Mouse (Mus musculus) spleen, adult 2 months (tissue): ENCODE data around the gene Hsd11b1. TPM values are rescaled to one million over a fixed set of nuclear protein-coding genes. Genes with fewer than 3 reads are reported as not detected.

Experiments used
- DNase-seq, 2 experiments: peaks; one replicate each; pipeline versions ENCODE4 v3.0.0 to v3.0.0-alpha.2; 2012 to 2021; ENCODE audit warnings: low spot score in 2 of 2, low read depth in 1 of 2
- H3K27ac ChIP-seq: fragments of 200-500 bp; 2 replicates; pipeline ENCODE4 v1.5.1; 2012; ENCODE audit warnings: low read length, inconsistent platforms; ENCODE audit not compliant: insufficient read depth
- H3K27me3 ChIP-seq: fragments of 200-500 bp; 2 replicates; pipeline ENCODE4 v1.6.1; 2012; ENCODE audit warnings: mild to moderate bottlenecking, moderate library complexity, low read length, inconsistent platforms; ENCODE audit not compliant: control insufficient read depth, insufficient read depth
- H3K36me3 ChIP-seq: fragments of 200-500 bp; 2 replicates; pipeline ENCODE4 v1.6.1; 2012; ENCODE audit warnings: mild to moderate bottlenecking, low read length, inconsistent platforms; ENCODE audit not compliant: control insufficient read depth, insufficient read depth
- H3K4me1 ChIP-seq: fragments of 200-500 bp; 2 replicates; pipeline ENCODE4 v1.6.1; 2011; ENCODE audit warnings: inconsistent platforms; ENCODE audit not compliant: control insufficient read depth, insufficient read depth, insufficient read length
- H3K4me3 ChIP-seq: fragments of 200-500 bp; 2 replicates; pipeline ENCODE4 v1.5.1; 2011; ENCODE audit warnings: mild to moderate bottlenecking, inconsistent platforms; ENCODE audit not compliant: insufficient read depth, insufficient read length; ENCODE audit errors: extremely low read depth
- CTCF ChIP-seq: fragments of 200-500 bp; IDR thresholded peaks from 2 replicates; pipeline ENCODE4 v1.5.1; 2011; ENCODE audit warnings: mild to moderate bottlenecking, inconsistent platforms; ENCODE audit not compliant: insufficient read depth, insufficient read length, insufficient replicate concordance; ENCODE audit errors: extremely low read depth
- POLR2A ChIP-seq: fragments of 200-500 bp; IDR thresholded peaks from 2 replicates; pipeline ENCODE4 v1.6.1; 2011; ENCODE audit warnings: low read depth, low read length, inconsistent platforms
- WGBS: fragments of 180-500 bp; shearing (Covaris S2); methylation state at CpG from one replicate; pipeline ENCODE4 v1.1.7; 2018; 5-methylcytosine and 5-hydroxymethylcytosine counted together
- polyA plus RNA-seq: library from polyadenylated mRNA; depleted of rRNA; stranded (reverse); fragments of >200 nt; gene quantifications from 2 replicates; pipeline ENCODE4 v1.2.3, GENCODE M21; 2012

The Hsd11b1 gene
- polyA plus RNA-seq, 1 experiment, result 33.5 TPM

DNA sequence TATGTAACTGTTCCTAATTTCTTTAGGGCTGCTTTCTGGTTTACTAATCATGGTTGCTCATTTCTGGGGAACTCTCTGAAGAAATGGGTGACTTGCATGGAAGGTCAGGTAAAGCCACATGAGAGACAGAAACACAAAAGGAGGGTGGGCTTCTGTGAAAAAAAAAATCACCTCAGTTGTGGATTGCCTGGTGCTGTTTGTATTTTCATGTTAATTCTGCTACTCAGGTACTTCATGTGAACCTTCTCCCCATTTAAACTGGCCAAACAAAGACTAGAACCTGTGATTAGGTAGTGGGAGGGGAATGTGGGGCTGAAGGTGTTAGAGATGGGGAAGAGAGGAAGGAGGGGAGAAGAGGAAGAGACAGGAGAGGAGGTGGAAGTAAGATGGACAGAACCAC lies 1.9 kb upstream of the Hsd11b1 start:
- H3K36me3 ChIP-seq, result no peaks in the 10 kb centered on the region
- DNase-seq, result no peak
- H3K4me3 ChIP-seq, result no peak overlapping the region
- TF ChIP-seq POLR2A, result no peak
- TF ChIP-seq CTCF, result no peak
- H3K4me1 ChIP-seq, result peaks cover 5% of the 10 kb centered on the region; the same call in 1 of the 2 replicates
- no peaks in the 10 kb centered on the region for H3K27me3 ChIP-seq
- H3K27ac ChIP-seq, result no peak overlapping the region

DNA sequence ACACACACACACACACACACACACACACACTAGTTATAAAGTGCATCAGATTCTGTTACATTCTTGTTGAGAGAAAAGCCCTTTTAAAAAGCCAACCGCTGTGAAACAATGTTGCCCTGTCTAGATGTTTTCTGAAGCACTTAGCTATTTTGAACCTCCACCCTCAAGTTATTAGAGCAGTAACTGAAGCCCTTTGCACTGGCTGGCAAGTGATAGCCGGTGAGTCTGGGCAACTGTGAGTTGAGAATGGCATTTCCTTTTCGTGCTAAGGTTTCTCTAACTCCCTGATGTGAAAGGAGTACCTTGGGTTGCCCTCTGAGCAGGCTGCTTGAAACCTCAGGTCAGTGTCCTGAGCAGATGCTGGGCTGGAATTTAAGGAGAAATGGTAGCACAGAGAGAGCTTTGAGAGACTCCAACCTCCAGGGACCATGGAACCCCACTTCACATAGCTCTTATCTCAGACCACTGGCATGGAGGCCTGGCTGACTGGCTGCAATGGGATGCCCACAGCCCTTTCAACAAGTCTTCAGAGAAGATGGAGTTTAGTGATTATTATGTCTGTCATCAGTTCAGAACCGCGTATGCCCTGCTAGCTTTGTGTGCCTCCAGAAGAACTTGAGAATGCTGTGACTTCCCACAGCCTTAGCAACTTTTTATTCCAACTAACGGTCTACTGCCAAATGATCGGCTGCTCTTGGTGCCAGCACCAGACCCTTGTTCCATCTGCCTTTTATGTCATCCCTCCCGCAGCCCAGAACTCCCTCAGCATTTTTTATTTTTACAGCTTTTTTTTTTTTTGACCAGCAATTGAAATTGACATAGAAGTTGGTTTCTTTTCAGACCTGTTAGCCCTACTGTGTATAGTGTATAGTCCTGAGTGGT lies 608 bp downstream of the Hsd11b1 start:
- H3K36me3 ChIP-seq, result no peaks in the 10 kb centered on the region
- TF ChIP-seq POLR2A (no peak), CTCF (no peak)
- no peaks in the 10 kb centered on the region for H3K27me3 ChIP-seq
- H3K27ac ChIP-seq, result peak overlapping the region; percentile 84
- no peak for DNase-seq
- H3K4me3 ChIP-seq, result peak overlapping the region; percentile 40
- WGBS, result 54% methylated on average over 8 of the region's 8 CpGs
- peaks cover 5% of the 10 kb centered on the region; the same call in 1 of the 2 replicates for H3K4me1 ChIP-seq

DNA sequence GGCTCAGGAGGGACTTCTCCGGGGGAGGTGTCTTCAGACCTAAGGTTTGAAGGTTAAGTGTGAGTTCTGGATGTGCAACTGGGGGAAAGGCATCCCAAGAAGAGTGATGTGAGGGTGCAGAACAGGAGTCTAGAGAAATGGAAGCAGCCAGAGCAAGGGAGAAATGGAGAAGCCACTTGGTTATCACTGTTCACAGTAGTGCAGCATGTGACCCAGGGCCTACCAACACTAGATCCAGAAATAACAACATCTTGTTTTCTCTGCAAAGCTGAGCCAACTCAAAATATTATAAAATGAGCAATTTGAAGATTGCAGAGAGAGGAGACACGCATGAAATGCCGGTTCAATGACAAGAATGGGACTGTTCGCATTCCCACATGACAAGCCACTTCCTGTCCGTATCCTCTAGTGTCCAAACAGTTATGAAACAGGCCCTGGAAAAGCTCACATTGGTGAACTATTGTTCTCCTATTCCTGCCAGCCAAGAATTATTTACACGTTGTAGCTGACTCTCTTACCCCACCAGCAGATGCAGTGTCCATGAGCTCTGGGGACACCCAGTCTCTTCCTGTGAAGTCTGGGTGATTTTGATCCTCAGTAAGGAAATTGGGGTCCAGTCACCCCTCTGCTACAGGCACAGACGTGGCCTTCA lies 1.9 kb downstream of the Hsd11b1 start:
- DNase-seq, result no peak
- WGBS, result 61% methylated on average over 7 of the region's 7 CpGs
- no peak for TF ChIP-seq POLR2A
- TF ChIP-seq CTCF, result no peak

DNA sequence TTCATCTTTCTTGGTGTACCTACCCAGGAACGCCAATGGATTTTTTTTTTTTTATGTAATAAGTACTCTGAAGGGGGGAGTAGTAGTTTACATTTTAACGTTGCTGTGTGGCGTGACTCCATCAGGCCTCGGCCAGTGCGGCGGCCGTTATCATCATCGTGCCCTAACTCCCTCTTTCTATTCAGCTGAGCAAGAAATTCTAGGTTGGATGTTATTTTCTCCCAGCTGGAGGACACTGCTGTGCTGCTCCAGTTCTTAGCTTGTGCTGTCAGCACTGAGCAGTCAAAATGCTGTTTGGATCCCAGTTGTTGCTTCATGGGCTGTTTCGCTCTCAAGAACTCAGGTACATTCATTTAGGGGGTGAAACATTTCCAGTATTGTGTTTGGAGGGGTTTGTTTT lies 4.3 kb downstream of the Hsd11b1 start:
- TF ChIP-seq CTCF (no peak), POLR2A (no peak)
- WGBS, result 93% methylated on average over 9 of the region's 9 CpGs
- no peaks in the 10 kb centered on the region for H3K27me3 ChIP-seq

More for the DNA sequence above, 1.9 kb downstream of the Hsd11b1 start:
- Histone ChIP-seq H3K27me3 (no peaks in the 10 kb centered on the region), H3K27ac (peak overlapping the region; percentile 40), H3K4me3 (no peak overlapping the region), H3K36me3 (no peaks in the 10 kb centered on the region), H3K4me1 (peaks cover 5% of the 10 kb centered on the region; the same call in 1 of the 2 replicates)

DNA sequence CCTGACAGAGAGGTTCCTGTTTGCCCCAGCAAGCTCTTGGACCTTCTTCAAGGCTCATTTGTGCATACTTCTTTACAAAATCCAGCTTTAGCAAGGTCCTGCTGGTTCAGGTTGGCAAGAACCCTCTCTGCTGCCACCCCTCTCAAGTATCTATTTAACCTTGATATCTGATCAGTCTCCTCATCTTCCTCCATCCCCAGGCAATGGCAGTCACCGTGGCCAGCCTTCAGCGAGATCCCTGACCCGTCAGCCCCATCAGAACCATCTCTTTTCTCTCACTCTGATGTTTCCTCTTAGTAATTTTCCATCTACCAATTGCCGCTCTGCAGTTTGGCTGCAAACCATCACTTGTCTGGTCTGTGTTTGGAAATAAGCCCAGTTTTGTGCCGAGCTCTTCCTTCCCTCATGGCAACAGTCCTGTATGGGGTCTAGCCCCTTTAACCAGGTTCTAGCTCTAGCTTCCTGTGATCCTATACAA lies 7.2 kb downstream of the Hsd11b1 start:
- Histone ChIP-seq H3K4me1 (no peaks in the 10 kb centered on the region), H3K27me3 (no peaks in the 10 kb centered on the region), H3K36me3 (no peaks in the 10 kb centered on the region), H3K4me3 (no peak overlapping the region), H3K27ac (no peak overlapping the region)
- 49% methylated on average over 5 of the region's 5 CpGs for WGBS
- no peak for TF ChIP-seq POLR2A
- no peak for TF ChIP-seq CTCF
- no peak for DNase-seq

More for the DNA sequence above, 4.3 kb downstream of the Hsd11b1 start:
- no peak overlapping the region for H3K4me3 ChIP-seq
- peaks cover 5% of the 10 kb centered on the region; the same call in 1 of the 2 replicates for H3K4me1 ChIP-seq
- no peak for DNase-seq
- H3K27ac ChIP-seq, result no peak overlapping the region
- H3K36me3 ChIP-seq, result no peaks in the 10 kb centered on the region

DNA sequence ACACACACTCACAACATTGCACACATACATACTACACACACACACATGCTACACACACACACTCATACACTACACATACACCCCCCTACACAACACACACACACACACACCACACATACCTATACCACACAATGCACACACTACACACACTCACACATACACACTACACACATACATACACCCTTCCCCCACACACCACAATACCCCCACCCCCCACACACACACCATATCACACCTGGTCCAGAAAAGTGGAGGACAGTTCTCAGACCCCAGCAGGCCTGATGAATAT lies 7.6 kb downstream of the Hsd11b1 start:
- DNase-seq, result no peak
- no peaks in the 10 kb centered on the region; the same call in 1 of the 2 replicates for H3K4me1 ChIP-seq
- no peaks in the 10 kb centered on the region for H3K36me3 ChIP-seq
- H3K27me3 ChIP-seq, result no peaks in the 10 kb centered on the region
- TF ChIP-seq CTCF (no peak), POLR2A (no peak)
- no peak overlapping the region for H3K4me3 ChIP-seq
- H3K27ac ChIP-seq, result no peak overlapping the region
